Mouse (Mus musculus) heart, embryonic 10.5 days (tissue): Measurements from ENCODE around the gene Thap7. TPM values are rescaled to one million over a fixed set of nuclear protein-coding genes. Genes with fewer than 3 reads are reported as not detected.

ENCODE experiments used
- DNase-seq: peaks from one replicate; pipeline ENCODE4 v3.0.0-alpha.2; 2017; ENCODE audit warnings: low spot score
- H3K27ac ChIP-seq: fragments of 300-500 bp; sonication (generic); 2 replicates; pipeline ENCODE4 v1.5.1; 2016; ENCODE audit warnings: mild to moderate bottlenecking
- H3K27me3 ChIP-seq: fragments of 300-500 bp; sonication (generic); 2 replicates; pipeline ENCODE4 v1.6.1; 2016; ENCODE audit warnings: mild to moderate bottlenecking; ENCODE audit not compliant: poor library complexity, insufficient read depth, severe bottlenecking
- H3K36me3 ChIP-seq: fragments of 300-500 bp; sonication (generic); 2 replicates; pipeline ENCODE4 v1.6.1; 2016; ENCODE audit warnings: mild to moderate bottlenecking, moderate library complexity
- H3K4me1 ChIP-seq: fragments of 300-500 bp; sonication (generic); 2 replicates; pipeline ENCODE4 v1.6.1; 2016; ENCODE audit warnings: mild to moderate bottlenecking
- H3K4me3 ChIP-seq: fragments of 300-500 bp; sonication (generic); 2 replicates; pipeline ENCODE4 v1.5.1; 2016; ENCODE audit warnings: mild to moderate bottlenecking, moderate library complexity
- H3K9me3 ChIP-seq: fragments of 300-500 bp; sonication (generic); 2 replicates; pipeline ENCODE4 v1.6.1; 2016; ENCODE audit warnings: mild to moderate bottlenecking, moderate library complexity
- WGBS: fragments of 180-500 bp; shearing (Covaris S2); methylation state at CpG from one replicate; pipeline ENCODE4 v1.1.7; 2016; 5-methylcytosine and 5-hydroxymethylcytosine counted together
- polyA plus RNA-seq: library from polyadenylated mRNA; unstranded; fragments of >200 nt; fragmentation: Nextera tagmentation; extraction: Ambion mirVana; gene quantifications from 2 replicates; pipeline ENCODE4 v1.2.1, GENCODE M21; 2016

Thap7 gene
- polyA plus RNA-seq: 40.8 and 48.4 TPM in 2 replicates

GRCm38 (mm10) chr16:17530640-17531288 is at the start of gene Thap7:
Gene Thap7 (minus strand): TSS chr16:17531136.
- Histone ChIP-seq H3K27me3 (no peaks in the 10 kb centered on the region), H3K9me3 (no peaks in the 10 kb centered on the region), H3K36me3 (peaks cover 33% of the 10 kb centered on the region), H3K4me3 (peak within 1 kb of the TSS; percentile 83), H3K27ac (peak within 1 kb of the TSS; percentile 94), H3K4me1 (peaks cover 26% of the 10 kb centered on the region)
- WGBS: under 1% methylated on average over 67 of the region's 67 CpGs
- peak; percentile 98 for DNase-seq

GRCm38 (mm10) chr16:17576825-17577215 is 45.9 kb upstream of the Thap7 start:
- Histone ChIP-seq H3K27ac (peak overlapping the region; percentile 69; the same call in 1 of the 2 replicates), H3K4me3 (peak overlapping the region; percentile 69), H3K27me3 (peaks cover 67% of the 10 kb centered on the region), H3K4me1 (peaks cover 9% of the 10 kb centered on the region), H3K36me3 (no peaks in the 10 kb centered on the region), H3K9me3 (no peaks in the 10 kb centered on the region)
- 20% methylated on average over 8 of the region's 8 CpGs for WGBS
- no peak for DNase-seq

- H3K4me1 ChIP-seq: peaks cover 9% of the 10 kb centered on the region
- no peaks in the 10 kb centered on the region for H3K9me3 ChIP-seq
- peak overlapping the region; percentile 69 for H3K4me3 ChIP-seq
- H3K27ac ChIP-seq: peak overlapping the region; percentile 69
- no peaks in the 10 kb centered on the region for H3K36me3 ChIP-seq
- H3K27me3 ChIP-seq: peaks cover 73% of the 10 kb centered on the region
- DNase-seq: no peak
- WGBS: 12% methylated on average over 45 of the region's 45 CpGs
Measured at GRCm38 (mm10) chr16:17575870-17576824, 45.2 kb upstream of the Thap7 start.

DNA sequence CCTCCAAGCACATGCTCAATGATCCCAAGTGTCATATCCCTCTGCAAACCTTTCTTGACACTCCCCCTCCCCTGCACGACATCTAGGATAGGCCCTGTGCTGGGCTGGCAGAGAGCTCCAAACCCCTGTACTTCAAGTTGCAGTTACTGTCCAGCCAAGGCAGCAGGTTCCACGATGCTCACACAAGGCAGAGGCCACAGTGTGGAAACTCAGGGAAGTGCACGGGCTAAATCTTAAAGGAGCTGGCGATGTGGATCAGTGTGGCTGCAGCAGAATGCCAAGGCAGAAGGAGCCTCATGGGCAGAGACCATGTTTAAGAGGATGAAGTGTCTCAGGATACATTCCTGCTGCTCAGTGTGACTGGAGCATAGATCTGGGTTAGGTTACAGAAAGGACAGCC is 35.2 kb upstream of the Thap7 start:
- Histone ChIP-seq H3K27me3 (peaks cover 48% of the 10 kb centered on the region; the same call in 1 of the 2 replicates), H3K4me1 (peaks cover 14% of the 10 kb centered on the region), H3K9me3 (no peaks in the 10 kb centered on the region), H3K27ac (no peak overlapping the region), H3K4me3 (no peak overlapping the region), H3K36me3 (no peaks in the 10 kb centered on the region)
- 27% methylated on average over 4 of the region's 4 CpGs for WGBS
- no peak for DNase-seq

DNA sequence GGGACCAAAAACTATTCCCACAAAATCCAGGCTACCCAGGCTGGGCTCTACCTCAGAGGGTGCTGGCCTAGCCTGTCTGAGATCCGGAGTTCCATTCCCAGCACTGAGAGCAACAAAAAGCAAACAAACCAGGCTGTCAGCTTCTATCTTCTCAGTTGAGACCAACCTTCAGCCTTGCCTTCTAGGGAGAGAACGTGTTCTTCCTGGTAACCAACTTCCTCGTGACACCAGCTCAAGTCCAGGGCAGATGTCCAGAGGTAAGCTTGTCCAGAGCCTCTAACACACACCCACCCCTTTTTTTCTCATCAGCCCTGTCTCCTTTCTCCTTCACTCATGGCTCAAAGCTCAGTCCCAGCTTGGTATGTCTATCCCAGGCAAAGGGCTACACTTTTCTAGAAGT is 33.8 kb upstream of the Thap7 start:
- Histone ChIP-seq H3K27me3 (peaks cover 39% of the 10 kb centered on the region; the same call in 1 of the 2 replicates), H3K36me3 (no peaks in the 10 kb centered on the region), H3K4me3 (no peak overlapping the region), H3K4me1 (peaks cover 24% of the 10 kb centered on the region), H3K9me3 (no peaks in the 10 kb centered on the region), H3K27ac (no peak overlapping the region)
- no peak for DNase-seq
- 66% methylated on average over 3 of the region's 3 CpGs for WGBS

- Histone ChIP-seq H3K27me3 (peaks cover 34% of the 10 kb centered on the region; the same call in 1 of the 2 replicates), H3K9me3 (no peaks in the 10 kb centered on the region), H3K4me1 (peaks cover 28% of the 10 kb centered on the region), H3K27ac (no peak overlapping the region), H3K36me3 (no peaks in the 10 kb centered on the region), H3K4me3 (no peak overlapping the region)
- no peak for DNase-seq
- WGBS: 62% methylated on average over 2 of the region's 2 CpGs
Measured at GRCm38 (mm10) chr16:17564221-17564620, 33.3 kb upstream of the Thap7 start.

- no peak for DNase-seq
- peaks cover 35% of the 10 kb centered on the region for H3K4me1 ChIP-seq
- no peaks in the 10 kb centered on the region for H3K9me3 ChIP-seq
- H3K27ac ChIP-seq: no peak overlapping the region
- H3K36me3 ChIP-seq: no peaks in the 10 kb centered on the region
- WGBS: 68% methylated on average over 1 of the region's 1 CpGs
- H3K27me3 ChIP-seq: peaks cover 30% of the 10 kb centered on the region; the same call in 1 of the 2 replicates
- H3K4me3 ChIP-seq: no peak overlapping the region
Measured at GRCm38 (mm10) chr16:17563580-17563979, 32.6 kb upstream of the Thap7 start.

- Histone ChIP-seq H3K4me3 (peak within 1 kb of the TSS; percentile 57), H3K36me3 (no peaks in the 10 kb centered on the region), H3K4me1 (peaks cover 46% of the 10 kb centered on the region), H3K27me3 (peaks cover 23% of the 10 kb centered on the region; the same call in 1 of the 2 replicates), H3K27ac (peak within 1 kb of the TSS; percentile 79), H3K9me3 (no peaks in the 10 kb centered on the region)
- DNase-seq: peak; percentile 88
- 2% methylated on average over 10 of the region's 10 CpGs for WGBS
Measured at GRCm38 (mm10) chr16:17561751-17562208, 30.8 kb upstream of the Thap7 start, which contains the start of gene P2rx6. Gene P2rx6 (plus strand): TSS chr16:17561885.

DNA sequence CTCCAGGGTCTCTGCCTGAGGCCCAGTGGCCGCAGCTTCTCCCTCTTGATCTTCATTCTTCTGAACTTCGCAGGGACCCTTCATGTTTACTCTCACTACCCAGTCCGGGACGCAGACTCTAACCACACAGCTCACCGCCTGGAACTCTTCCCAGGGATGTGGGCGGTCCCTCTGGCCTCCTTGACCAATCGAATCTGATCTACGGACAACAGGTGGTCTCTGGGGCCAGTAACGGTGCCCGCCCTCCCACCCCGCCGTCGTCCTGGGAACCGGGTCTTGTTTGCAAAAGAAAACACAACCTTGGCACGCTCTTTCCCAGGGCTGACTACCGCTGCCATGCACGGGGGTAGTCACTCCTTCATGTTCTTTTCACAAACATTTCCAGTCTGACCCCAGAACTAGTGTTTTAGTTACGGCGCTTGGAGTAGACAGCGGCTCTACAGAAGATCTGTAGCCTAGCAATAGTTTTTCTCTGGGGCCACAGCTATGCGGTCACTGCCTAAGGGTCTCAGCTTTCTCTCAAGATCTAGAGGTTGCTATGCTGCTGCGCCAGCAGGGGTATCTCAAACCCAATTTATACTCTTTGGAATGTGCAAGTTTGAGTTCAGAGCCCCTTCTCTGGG is 30.3 kb upstream of the Thap7 start, which contains the start of gene Lrrc74b:
Lrrc74b (minus strand) TSS at position 120 of the 623 bp plus-strand sequence.
- 1% methylated on average over 22 of the region's 22 CpGs for WGBS
- H3K4me3 ChIP-seq: peak within 1 kb of the TSS; percentile 57
- peak within 1 kb of the TSS; percentile 79 for H3K27ac ChIP-seq
- H3K9me3 ChIP-seq: no peaks in the 10 kb centered on the region
- peaks cover 25% of the 10 kb centered on the region; the same call in 1 of the 2 replicates for H3K27me3 ChIP-seq
- no peaks in the 10 kb centered on the region for H3K36me3 ChIP-seq
- H3K4me1 ChIP-seq: peaks cover 46% of the 10 kb centered on the region
- DNase-seq: peak; percentile 95

GRCm38 (mm10) chr16:17559396-17560027 is 28.6 kb upstream of the Thap7 start:
- Histone ChIP-seq H3K9me3 (no peaks in the 10 kb centered on the region), H3K27ac (peak overlapping the region; percentile 69), H3K36me3 (no peaks in the 10 kb centered on the region), H3K4me1 (peaks cover 60% of the 10 kb centered on the region), H3K27me3 (peaks cover 16% of the 10 kb centered on the region; the same call in 1 of the 2 replicates), H3K4me3 (peak overlapping the region; percentile 40)
- DNase-seq: no peak
- WGBS: 64% methylated on average over 9 of the region's 9 CpGs

- WGBS: 0% methylated on average over 5 of the region's 5 CpGs
- H3K4me3 ChIP-seq: peak overlapping the region; percentile 40
Measured at GRCm38 (mm10) chr16:17558811-17559210, 27.9 kb upstream of the Thap7 start.

GRCm38 (mm10) chr16:17557947-17558480 is 27.1 kb upstream of the Thap7 start:
- Histone ChIP-seq H3K27me3 (peaks cover 15% of the 10 kb centered on the region; the same call in 1 of the 2 replicates), H3K4me1 (peaks cover 70% of the 10 kb centered on the region), H3K4me3 (peak overlapping the region; percentile 40), H3K36me3 (no peaks in the 10 kb centered on the region), H3K27ac (peak overlapping the region; percentile 69), H3K9me3 (no peaks in the 10 kb centered on the region)
- peak; percentile 90 for DNase-seq
- 0% methylated on average over 5 of the region's 5 CpGs for WGBS

More at GRCm38 (mm10) chr16:17558811-17559210, 27.9 kb upstream of the Thap7 start:
- DNase-seq: no peak
- Histone ChIP-seq H3K9me3 (no peaks in the 10 kb centered on the region), H3K27ac (peak overlapping the region; percentile 69), H3K27me3 (peaks cover 16% of the 10 kb centered on the region; the same call in 1 of the 2 replicates), H3K4me1 (peaks cover 67% of the 10 kb centered on the region), H3K36me3 (no peaks in the 10 kb centered on the region)
